Mouse (Mus musculus) kidney, embryonic 16.5 days (tissue): ENCODE results near the gene Esrrg. TPM values are rescaled to one million over a fixed set of nuclear protein-coding genes. Genes with fewer than 3 reads are reported as not detected.

Experiments
- ATAC-seq: fragments of 200-750 bp; cut with Nextera tagmentation; 2 replicates; pipeline ENCODE4 v1.8.0; 2017; ENCODE audit warnings: moderate TSS enrichment; ENCODE audit not compliant: low FRiP score, low TSS enrichment
- H3K27ac ChIP-seq: fragments of 300-500 bp; sonication (generic); 2 replicates; pipeline ENCODE4 v1.5.1; 2014; ENCODE audit warnings: low read length
- H3K27me3 ChIP-seq: fragments of 300-500 bp; sonication (generic); 2 replicates; pipeline ENCODE4 v1.6.1; 2014; ENCODE audit warnings: low read length, control low read depth, mixed read lengths; ENCODE audit not compliant: insufficient read depth
- H3K36me3 ChIP-seq: fragments of 300-500 bp; sonication (generic); 2 replicates; pipeline ENCODE4 v1.6.1; 2014; ENCODE audit warnings: low read length, control low read depth, mixed read lengths; ENCODE audit not compliant: insufficient read depth
- H3K4me1 ChIP-seq: fragments of 300-500 bp; sonication (generic); 2 replicates; pipeline ENCODE4 v1.6.1; 2014; ENCODE audit warnings: low read length, control low read depth, mixed read lengths; ENCODE audit not compliant: insufficient read depth
- H3K4me2 ChIP-seq: fragments of 300-500 bp; sonication (generic); replicated peaks from 2 replicates; pipeline ENCODE4 v1.6.1; 2014; ENCODE audit warnings: low read depth, low read length
- H3K4me3 ChIP-seq: fragments of 300-500 bp; sonication (generic); 2 replicates; pipeline ENCODE4 v1.5.1; 2014; ENCODE audit warnings: mild to moderate bottlenecking, low read length
- H3K9ac ChIP-seq: fragments of 300-500 bp; sonication (generic); replicated peaks from 2 replicates; pipeline ENCODE4 v1.6.1; 2014; ENCODE audit warnings: low read length
- H3K9me3 ChIP-seq: fragments of 300-500 bp; sonication (generic); 2 replicates; pipeline ENCODE4 v1.6.1; 2016; ENCODE audit warnings: low read length, control low read depth
- WGBS: fragments of 180-500 bp; shearing (Covaris S2); extraction: QIAGEN DNeasy Blood & Tissue Kit; methylation state at CpG from one replicate; pipeline ENCODE4 v1.1.7; 2014; 5-methylcytosine and 5-hydroxymethylcytosine counted together
- polyA plus RNA-seq: library from polyadenylated mRNA; unstranded; fragments of >200 nt; fragmentation: Nextera tagmentation; extraction: Ambion mirVana; gene quantifications from 2 replicates; pipeline ENCODE4 v1.2.1, GENCODE M21; 2015

Esrrg gene
- polyA plus RNA-seq, 1 experiment from 2014 or later: 36.0 TPM

GRCm38 (mm10) chr1:187725351-187725750 is 116.8 kb downstream of the Esrrg start:
- WGBS: 88% methylated on average over 1 of the region's 1 CpGs
- no peak for ATAC-seq
- no peaks in the 10 kb centered on the region for H3K27me3 ChIP-seq

DNA sequence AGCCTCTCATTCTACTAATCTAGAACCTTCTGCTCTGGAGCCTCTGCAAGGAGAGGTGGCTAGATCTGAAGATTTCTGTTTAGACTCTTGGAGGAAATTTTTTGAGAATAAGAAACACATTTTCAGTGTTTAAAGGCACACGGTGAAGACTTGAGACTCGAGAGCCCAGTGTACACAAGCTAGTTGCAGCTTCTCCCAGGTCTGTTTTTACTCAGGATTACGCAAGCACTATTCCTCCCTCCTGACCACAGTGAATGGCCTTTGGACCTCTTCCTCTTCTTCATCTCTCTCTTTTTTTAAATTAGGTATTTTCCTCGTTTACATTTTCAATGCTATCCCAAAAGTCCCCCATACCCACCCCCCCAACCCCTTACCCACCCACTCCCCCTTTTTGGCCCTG is 122.6 kb downstream of the Esrrg start:
- H3K27ac ChIP-seq: no peak overlapping the region
- no peaks in the 10 kb centered on the region for H3K9me3 ChIP-seq
- no peaks in the 10 kb centered on the region for H3K27me3 ChIP-seq
- 89% methylated on average over 4 of the region's 4 CpGs for WGBS
- no peak overlapping the region for H3K4me3 ChIP-seq
- no peak overlapping the region for H3K4me2 ChIP-seq
- no peak for ATAC-seq
- no peaks in the 10 kb centered on the region for H3K36me3 ChIP-seq
- H3K9ac ChIP-seq: no peak overlapping the region
- H3K4me1 ChIP-seq: no peaks in the 10 kb centered on the region; the same call in 1 of the 2 replicates

More at GRCm38 (mm10) chr1:187725351-187725750, 116.8 kb downstream of the Esrrg start:
- Histone ChIP-seq H3K4me3 (no peak overlapping the region), H3K36me3 (no peaks in the 10 kb centered on the region), H3K4me1 (no peaks in the 10 kb centered on the region), H3K9ac (no peak overlapping the region), H3K9me3 (no peaks in the 10 kb centered on the region), H3K4me2 (no peak overlapping the region), H3K27ac (no peak overlapping the region)

DNA sequence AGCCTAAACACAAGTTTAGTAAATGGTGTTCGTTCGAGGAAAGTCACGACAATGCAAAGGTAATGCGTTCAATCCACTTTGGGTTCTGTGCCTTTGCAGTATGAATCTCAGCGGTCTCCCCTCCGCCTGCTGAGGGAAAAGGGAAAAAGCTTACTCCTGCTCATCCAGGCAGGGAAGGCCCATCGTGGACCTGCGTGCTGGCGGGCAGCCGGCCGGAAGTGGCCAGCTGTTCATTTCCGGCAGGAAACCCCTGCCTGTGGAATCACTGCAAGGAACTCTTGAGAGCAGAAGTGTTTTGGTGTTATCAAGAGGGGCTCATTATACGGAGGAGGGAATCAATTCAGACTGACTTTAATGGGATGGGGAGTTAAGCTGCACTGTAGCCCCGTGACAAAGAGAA is 127.9 kb downstream of the Esrrg start:
- Histone ChIP-seq H3K4me2 (0 out of 2 replicates have a peak overlapping the region, but pooled peaks have one; percentile 13), H3K4me3 (no peak overlapping the region)

DNA sequence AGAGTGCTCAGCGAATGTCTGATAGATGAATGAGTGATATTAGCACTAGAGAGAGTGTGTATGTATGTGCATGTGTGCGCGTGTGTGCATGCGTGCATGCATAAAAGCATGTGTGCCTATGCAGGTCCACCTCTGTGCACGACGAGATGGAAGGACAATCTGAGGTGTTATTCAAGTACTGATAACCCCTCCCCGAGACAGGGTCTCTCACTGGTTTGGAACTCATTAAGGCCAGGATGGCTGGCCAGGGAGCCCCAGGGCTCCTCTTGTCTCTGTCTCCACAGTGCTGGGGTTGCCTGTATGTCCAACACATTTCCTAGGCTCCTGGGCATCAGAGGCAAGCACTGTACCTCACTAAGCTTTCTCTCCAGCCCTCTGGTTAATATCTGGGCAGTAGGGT is 128.7 kb downstream of the Esrrg start:
- H3K4me3 ChIP-seq: no peak overlapping the region
- H3K4me1 ChIP-seq: peaks cover 9% of the 10 kb centered on the region; the same call in 1 of the 2 replicates
- no peaks in the 10 kb centered on the region for H3K36me3 ChIP-seq
- WGBS: 67% methylated on average over 7 of the region's 7 CpGs
- H3K27me3 ChIP-seq: no peaks in the 10 kb centered on the region
- no peaks in the 10 kb centered on the region for H3K9me3 ChIP-seq
- no peak overlapping the region for H3K27ac ChIP-seq
- no peak overlapping the region for H3K4me2 ChIP-seq
- H3K9ac ChIP-seq: no peak overlapping the region
- ATAC-seq: no peak

More for the DNA sequence above, 127.9 kb downstream of the Esrrg start:
- Histone ChIP-seq H3K36me3 (no peaks in the 10 kb centered on the region), H3K27ac (no peak overlapping the region), H3K9me3 (no peaks in the 10 kb centered on the region), H3K27me3 (no peaks in the 10 kb centered on the region), H3K4me1 (peaks cover 9% of the 10 kb centered on the region; the same call in 1 of the 2 replicates), H3K9ac (no peak overlapping the region)
- peak; percentile 54; the same call in 1 of the 2 replicates for ATAC-seq
- WGBS: 45% methylated on average over 14 of the region's 14 CpGs

DNA sequence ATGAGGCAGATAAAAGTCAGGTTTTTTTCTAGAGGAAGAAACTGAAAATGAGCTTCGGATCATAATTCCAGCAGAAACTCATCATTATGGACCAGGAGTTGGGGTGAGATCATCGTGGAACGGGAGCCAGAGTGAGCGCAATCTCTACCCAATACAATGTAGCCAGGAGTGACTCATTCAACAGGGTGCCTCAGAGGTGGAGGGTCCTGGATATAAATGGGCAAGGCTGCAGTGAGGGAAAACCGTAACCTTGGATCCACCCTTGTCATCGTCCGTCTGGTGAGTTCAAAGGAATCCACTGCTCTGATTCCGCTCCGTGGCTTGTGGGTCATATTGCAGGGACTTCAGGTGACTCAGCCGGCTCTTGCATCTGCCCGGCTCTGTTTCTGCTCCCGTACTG is 131.9 kb downstream of the Esrrg start:
- H3K27me3 ChIP-seq: no peaks in the 10 kb centered on the region
- WGBS: 64% methylated on average over 12 of the region's 12 CpGs
- H3K4me2 ChIP-seq: no peak overlapping the region
- no peaks in the 10 kb centered on the region for H3K9me3 ChIP-seq
- no peak overlapping the region for H3K27ac ChIP-seq
- ATAC-seq: no peak
- H3K36me3 ChIP-seq: no peaks in the 10 kb centered on the region
- no peak overlapping the region for H3K9ac ChIP-seq
- peaks cover 9% of the 10 kb centered on the region; the same call in 1 of the 2 replicates for H3K4me1 ChIP-seq
- no peak overlapping the region for H3K4me3 ChIP-seq

DNA sequence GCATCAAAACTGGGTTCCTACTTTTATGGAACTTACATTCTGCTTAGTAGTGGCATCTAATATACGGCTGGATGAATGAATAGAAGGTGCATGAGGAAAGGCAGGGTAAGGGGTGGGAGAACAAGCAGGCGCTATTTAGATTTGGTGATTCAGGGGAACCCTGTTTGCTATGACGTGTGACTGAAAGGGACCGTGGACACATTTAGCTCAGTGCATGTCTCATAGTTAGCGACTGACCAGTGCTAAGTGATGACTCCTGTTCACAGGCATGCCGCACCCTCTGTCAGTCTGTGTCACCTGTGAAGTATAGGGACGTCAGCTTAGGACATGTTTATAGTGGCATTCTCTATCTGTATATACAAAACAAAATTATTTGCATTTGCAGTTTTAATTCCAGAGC is 132.7 kb downstream of the Esrrg start:
- 87% methylated on average over 7 of the region's 7 CpGs for WGBS
- peaks cover 8% of the 10 kb centered on the region; the same call in 1 of the 2 replicates for H3K4me1 ChIP-seq
- H3K9me3 ChIP-seq: no peaks in the 10 kb centered on the region
- H3K9ac ChIP-seq: no peak overlapping the region
- no peak for ATAC-seq
- no peaks in the 10 kb centered on the region for H3K27me3 ChIP-seq
- no peaks in the 10 kb centered on the region for H3K36me3 ChIP-seq
- no peak overlapping the region for H3K27ac ChIP-seq
- H3K4me3 ChIP-seq: no peak overlapping the region
- H3K4me2 ChIP-seq: no peak overlapping the region

GRCm38 (mm10) chr1:187742071-187742470 is 133.5 kb downstream of the Esrrg start:
- H3K4me2 ChIP-seq: no peak overlapping the region
- H3K27me3 ChIP-seq: no peaks in the 10 kb centered on the region
- no peak overlapping the region for H3K9ac ChIP-seq
- no peaks in the 10 kb centered on the region for H3K36me3 ChIP-seq
- H3K9me3 ChIP-seq: no peaks in the 10 kb centered on the region
- H3K27ac ChIP-seq: no peak overlapping the region
- ATAC-seq: no peak
- 66% methylated on average over 8 of the region's 8 CpGs for WGBS
- H3K4me3 ChIP-seq: no peak overlapping the region
- 0 out of 2 replicates have a peak, but pooled peaks cover 4% of the 10 kb centered on the region for H3K4me1 ChIP-seq

GRCm38 (mm10) chr1:187749294-187749693 is 140.7 kb downstream of the Esrrg start:
- no peak for ATAC-seq
- H3K36me3 ChIP-seq: no peaks in the 10 kb centered on the region
- no peak overlapping the region for H3K9ac ChIP-seq
- H3K9me3 ChIP-seq: no peaks in the 10 kb centered on the region
- no peak overlapping the region for H3K4me3 ChIP-seq
- no peaks in the 10 kb centered on the region for H3K4me1 ChIP-seq
- H3K4me2 ChIP-seq: no peak overlapping the region
- 80% methylated on average over 3 of the region's 3 CpGs for WGBS
- H3K27ac ChIP-seq: no peak overlapping the region
- H3K27me3 ChIP-seq: no peaks in the 10 kb centered on the region

GRCm38 (mm10) chr1:187749931-187750330 is 141.3 kb downstream of the Esrrg start:
- no peak overlapping the region for H3K4me3 ChIP-seq
- no peak overlapping the region for H3K9ac ChIP-seq
- H3K36me3 ChIP-seq: no peaks in the 10 kb centered on the region
- H3K27me3 ChIP-seq: no peaks in the 10 kb centered on the region
- H3K4me1 ChIP-seq: 0 out of 2 replicates have a peak, but pooled peaks cover 2% of the 10 kb centered on the region
- WGBS: 51% methylated on average over 5 of the region's 5 CpGs
- H3K4me2 ChIP-seq: no peak overlapping the region
- no peak for ATAC-seq
- H3K9me3 ChIP-seq: no peaks in the 10 kb centered on the region
- no peak overlapping the region for H3K27ac ChIP-seq

- Histone ChIP-seq H3K4me1 (peaks cover 18% of the 10 kb centered on the region; the same call in 1 of the 2 replicates), H3K4me2 (no peak overlapping the region), H3K27ac (no peak overlapping the region), H3K9me3 (no peaks in the 10 kb centered on the region), H3K36me3 (no peaks in the 10 kb centered on the region), H3K9ac (no peak overlapping the region), H3K27me3 (no peaks in the 10 kb centered on the region), H3K4me3 (no peak overlapping the region)
- peak; percentile 64; the same call in 1 of the 2 replicates for ATAC-seq
- 62% methylated on average over 13 of the region's 13 CpGs for WGBS
These were observed 146.9 kb downstream of the Esrrg start for GRCm38 (mm10) chr1:187755528-187755927.
